Mouse (Mus musculus): ENCODE results near the gene Trpc7. TPM values are rescaled to one million over a fixed set of nuclear protein-coding genes. Genes with fewer than 3 reads are reported as not detected.

Gene Trpc7
- polyA plus RNA-seq (2017; shearing (Covaris generic)) = under 1 TPM in 1 of 2 experiments, not detected in 1; 0.12 TPM

- no peak for ATAC-seq
Observed at GRCm38 (mm10) chr13:56895893-56896292, at the start of gene Trpc7. Gene Trpc7 (minus strand): TSS chr13:56895993.

- ATAC-seq = no peak
Observed at GRCm38 (mm10) chr13:56939261-56939660, 43.5 kb upstream of the Trpc7 start.

- no peak for ATAC-seq
Observed at GRCm38 (mm10) chr13:56933832-56934510, 38.2 kb upstream of the Trpc7 start.

- no peak for ATAC-seq
Observed at GRCm38 (mm10) chr13:56930421-56930820, 34.6 kb upstream of the Trpc7 start.

- ATAC-seq = no peak
Observed at GRCm38 (mm10) chr13:56922976-56923375, 27.2 kb upstream of the Trpc7 start.

- no peak for ATAC-seq
Observed at GRCm38 (mm10) chr13:56921251-56921650, 25.5 kb upstream of the Trpc7 start.

GRCm38 (mm10) chr13:56914721-56915120 is 18.9 kb upstream of the Trpc7 start:
- ATAC-seq = no peak

GRCm38 (mm10) chr13:56911093-56911492 is 15.3 kb upstream of the Trpc7 start:
- no peak for ATAC-seq

- no peak for ATAC-seq
Observed at GRCm38 (mm10) chr13:56895386-56895785, 407 bp downstream of the Trpc7 start.

GRCm38 (mm10) chr13:56894543-56894942 is 1.2 kb downstream of the Trpc7 start:
- ATAC-seq = no peak

- ATAC-seq = no peak
Observed at GRCm38 (mm10) chr13:56889888-56890287, 5.9 kb downstream of the Trpc7 start.

GRCm38 (mm10) chr13:56882931-56883330 is 12.9 kb downstream of the Trpc7 start:
- no peak for ATAC-seq

GRCm38 (mm10) chr13:56864567-56864966 is 31.2 kb downstream of the Trpc7 start:
- ATAC-seq = no peak

- ATAC-seq = no peak
Observed at GRCm38 (mm10) chr13:56862011-56862410, 33.8 kb downstream of the Trpc7 start.

- no peak for ATAC-seq
Observed at GRCm38 (mm10) chr13:56854506-56854905, 41.3 kb downstream of the Trpc7 start.

GRCm38 (mm10) chr13:56853436-56853835 is 42.4 kb downstream of the Trpc7 start:
- no peak for ATAC-seq

- no peak for ATAC-seq
Observed at GRCm38 (mm10) chr13:56845866-56846265, 49.9 kb downstream of the Trpc7 start.

GRCm38 (mm10) chr13:56815471-56815870 is 80.3 kb downstream of the Trpc7 start:
- ATAC-seq = no peak

GRCm38 (mm10) chr13:56806776-56807490 is 88.9 kb downstream of the Trpc7 start:
- ATAC-seq = no peak

- ATAC-seq = no peak
Observed at GRCm38 (mm10) chr13:56805131-56805530, 90.7 kb downstream of the Trpc7 start.

GRCm38 (mm10) chr13:56797459-56797858 is 98.3 kb downstream of the Trpc7 start:
- ATAC-seq = no peak

GRCm38 (mm10) chr13:56795501-56795900 is 100.3 kb downstream of the Trpc7 start:
- no peak for ATAC-seq

- ATAC-seq = no peak
Observed at GRCm38 (mm10) chr13:56794441-56794840, 101.4 kb downstream of the Trpc7 start.

- no peak for ATAC-seq
Observed at GRCm38 (mm10) chr13:56792844-56793243, 102.9 kb downstream of the Trpc7 start.
